Mouse (Mus musculus): ENCODE data around the gene Izumo1r. TPM values are rescaled to one million over a fixed set of nuclear protein-coding genes. Genes with fewer than 3 reads are reported as not detected.

The Izumo1r gene
- total RNA-seq, 2 experiments from 2014 or later = not detected

DNA sequence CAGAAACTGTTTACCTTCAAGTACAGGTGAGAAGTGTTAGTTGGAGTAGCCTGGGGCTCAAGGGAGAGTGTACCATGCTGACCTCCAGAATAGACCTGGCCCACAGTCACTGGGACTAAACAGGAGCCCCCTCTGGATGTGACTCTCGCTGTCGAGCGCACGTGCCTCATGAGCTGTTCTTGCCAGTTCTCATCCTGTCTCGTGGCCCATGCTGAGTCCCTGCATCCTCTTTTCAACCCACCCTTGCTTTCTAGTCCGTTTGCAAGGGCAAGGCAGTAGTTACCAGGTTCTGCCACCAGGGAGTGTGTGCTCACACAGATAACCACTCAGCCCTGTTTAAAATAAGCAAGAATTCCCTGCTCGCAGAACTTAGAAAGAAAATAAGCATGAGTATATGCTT lies 36.8 kb downstream of the Izumo1r start:
- no peak for DNase-seq

DNA sequence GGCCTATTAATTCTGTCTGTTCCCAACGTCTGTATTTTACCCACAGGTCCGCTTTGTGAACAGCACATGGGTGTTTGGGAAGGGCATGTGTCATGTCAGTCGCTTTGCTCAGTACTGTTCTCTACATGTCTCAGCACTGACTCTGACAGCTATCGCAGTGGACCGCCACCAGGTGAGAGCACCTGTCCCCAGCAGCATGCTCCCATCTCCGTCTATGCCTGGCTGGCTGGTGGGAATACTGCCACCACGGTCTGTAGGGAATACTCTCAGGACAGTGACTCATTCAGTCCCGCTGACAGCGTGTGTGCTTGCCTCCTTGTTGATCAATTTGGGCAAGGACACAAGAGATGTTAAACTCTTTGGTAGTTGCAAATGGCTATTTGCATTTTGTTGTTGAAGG lies 39.0 kb downstream of the Izumo1r start:
- DNase-seq = no peak

DNA sequence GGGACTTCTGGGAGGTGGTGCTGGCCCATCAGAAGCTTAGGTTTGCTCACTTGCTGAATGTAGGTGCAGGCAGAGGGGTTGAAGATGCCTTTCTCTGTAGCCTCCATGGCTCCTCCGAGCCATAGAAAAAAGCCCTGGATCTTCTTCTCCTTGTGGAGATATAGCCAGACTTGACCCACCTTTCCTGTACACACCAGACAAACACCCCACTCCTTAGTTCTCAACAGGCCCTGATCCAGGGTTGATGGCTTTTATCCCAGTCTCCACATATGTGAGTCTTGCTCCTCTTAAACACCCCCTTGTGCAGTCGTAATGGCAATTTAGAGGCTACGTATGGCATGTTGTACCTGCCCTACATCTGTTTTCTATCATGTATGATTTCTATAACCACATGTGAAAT lies 40.6 kb downstream of the Izumo1r start:
- no peak for DNase-seq

DNA sequence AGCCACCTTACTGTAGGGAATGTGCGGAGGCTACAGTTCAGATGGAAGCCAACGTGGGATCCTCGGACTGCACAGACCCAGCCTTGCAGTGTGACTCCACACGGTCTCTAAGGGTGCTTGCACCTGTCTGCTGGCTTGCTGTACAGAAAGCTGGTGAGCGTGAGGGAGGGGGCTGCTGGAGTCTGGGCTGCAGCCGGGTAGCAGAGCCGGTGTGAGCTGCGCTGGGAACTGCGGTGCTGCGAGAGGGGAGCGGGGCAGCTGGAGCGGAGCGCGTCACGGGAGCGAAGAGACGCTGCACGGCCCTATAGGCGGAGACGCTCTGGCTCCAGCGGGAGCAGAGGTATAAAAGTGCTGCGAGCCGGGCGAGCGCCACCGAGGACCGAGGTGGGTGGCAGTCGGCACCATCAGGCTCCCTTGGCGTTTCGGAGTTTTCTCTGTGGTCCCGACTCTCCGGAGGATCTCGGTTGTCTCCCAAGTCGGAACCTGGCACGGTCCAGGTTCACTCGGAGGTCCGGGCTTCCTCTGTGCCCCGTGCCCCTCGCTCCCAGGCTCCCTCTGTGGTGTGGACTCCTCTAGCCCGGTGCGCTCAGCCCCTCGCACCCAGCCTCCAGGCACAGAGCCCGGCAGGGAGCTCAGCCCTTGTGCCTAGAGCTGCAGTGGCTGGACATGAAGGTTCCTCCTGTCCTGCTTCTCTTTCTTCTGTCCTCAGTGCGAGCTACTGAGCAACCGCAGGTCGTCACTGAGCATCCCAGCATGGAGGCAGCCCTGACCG lies 43.7 kb downstream of the Izumo1r start, which contains the start of gene Gpr83:
Gene Gpr83 (plus strand): TSS at position 343 of the 772 bp plus-strand sequence.
- no peak for DNase-seq

DNA sequence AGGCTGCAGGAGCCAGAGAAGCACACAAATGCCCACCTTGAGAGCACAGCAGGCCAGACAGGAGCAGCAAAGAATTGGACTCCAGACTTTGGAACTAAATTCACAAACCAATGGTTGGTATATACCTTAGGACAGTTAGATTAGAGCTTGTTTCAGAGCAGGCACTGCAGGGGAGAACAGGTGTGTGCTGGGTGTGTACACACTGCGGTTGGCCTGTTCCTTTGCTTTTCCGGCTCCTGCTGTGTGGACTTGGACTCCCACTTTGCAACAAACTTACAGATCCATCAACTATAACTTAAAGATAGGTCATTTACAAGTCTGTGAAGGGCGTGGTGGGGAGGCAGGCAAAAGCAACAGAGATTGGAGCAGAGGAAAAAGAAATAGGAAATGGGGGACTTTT lies 45.0 kb downstream of the Izumo1r start:
- no peak for DNase-seq

DNA sequence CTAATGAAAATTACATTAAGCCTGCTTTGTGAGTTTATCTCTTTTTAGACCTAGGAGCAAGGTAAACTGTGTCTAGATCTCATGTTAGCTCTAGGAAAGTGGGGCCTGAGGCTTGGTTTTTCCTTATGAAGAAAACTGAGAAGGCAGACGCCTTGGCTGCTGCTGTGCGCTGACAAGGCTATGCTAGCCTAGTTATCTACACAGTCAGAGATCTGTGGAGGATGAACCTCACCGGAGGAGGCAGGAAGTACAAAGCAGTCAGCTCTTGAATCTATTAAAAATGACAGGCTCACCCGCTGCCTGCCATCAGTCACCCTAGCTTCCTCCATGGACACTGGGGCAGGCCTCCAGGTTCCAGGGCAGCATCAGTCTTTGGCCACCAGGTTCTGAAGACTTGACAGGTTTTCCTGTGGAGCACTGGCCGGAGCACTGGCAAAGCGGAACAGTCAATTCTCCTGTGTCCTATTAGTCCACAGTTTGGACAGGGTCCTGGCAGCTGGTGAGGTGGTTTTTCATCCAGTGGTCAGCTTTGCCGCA lies 45.5 kb downstream of the Izumo1r start:
- no peak for DNase-seq

DNA sequence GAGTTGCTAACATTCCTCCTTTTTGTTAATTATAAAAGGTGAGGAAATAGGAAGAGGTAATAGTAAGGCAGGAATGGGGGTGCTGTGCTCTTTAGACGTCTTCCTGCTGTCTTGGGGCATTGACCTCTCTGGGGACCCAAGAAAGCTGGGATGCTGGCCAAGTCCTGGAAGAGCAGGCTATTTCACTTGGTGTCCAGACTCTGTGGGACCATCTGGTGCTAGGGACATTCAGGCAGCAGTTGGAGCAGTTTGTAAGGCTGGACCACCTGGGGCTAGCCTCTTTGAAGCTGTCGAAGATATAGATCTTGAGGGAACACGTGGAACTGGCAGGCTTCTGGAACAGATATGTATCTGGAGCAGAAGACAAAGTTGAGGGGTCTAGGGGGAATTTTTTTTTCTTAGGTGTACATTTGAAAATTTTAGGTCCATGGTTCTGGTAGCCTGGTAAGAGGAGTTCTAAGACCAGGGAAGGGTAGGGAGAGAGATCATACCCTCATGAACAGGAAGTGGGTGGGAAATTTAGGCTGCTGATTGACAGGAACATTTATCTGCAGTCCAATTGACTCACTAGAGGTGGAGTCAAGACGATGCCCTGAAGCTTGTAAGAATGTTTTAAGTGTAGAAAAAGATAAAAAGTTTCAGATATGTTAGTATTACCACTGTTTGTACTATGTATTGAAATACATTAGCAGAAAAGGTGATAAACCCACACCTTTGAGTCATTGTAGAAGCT lies 46.7 kb downstream of the Izumo1r start:
- no peak for DNase-seq

DNA sequence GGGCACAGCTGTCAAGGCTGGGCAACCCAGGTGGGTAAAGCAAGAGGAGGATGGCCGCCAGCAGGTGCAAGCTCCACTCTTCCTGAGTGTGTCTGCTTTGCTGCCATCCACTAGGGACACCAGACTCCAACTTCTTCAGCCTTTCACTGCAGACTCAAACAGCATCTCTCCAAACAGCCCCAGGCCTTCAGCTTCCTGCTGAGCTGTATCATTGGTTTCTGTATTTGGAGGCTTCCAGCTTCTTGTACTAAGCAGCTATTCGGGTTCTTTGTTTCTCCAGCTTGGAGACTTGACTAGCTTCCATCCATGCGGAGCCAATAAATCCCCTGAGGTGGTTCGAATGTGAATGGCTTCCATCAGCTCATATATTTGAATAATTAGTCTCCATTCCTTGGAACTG lies 49.2 kb downstream of the Izumo1r start:
- DNase-seq = no peak

DNA sequence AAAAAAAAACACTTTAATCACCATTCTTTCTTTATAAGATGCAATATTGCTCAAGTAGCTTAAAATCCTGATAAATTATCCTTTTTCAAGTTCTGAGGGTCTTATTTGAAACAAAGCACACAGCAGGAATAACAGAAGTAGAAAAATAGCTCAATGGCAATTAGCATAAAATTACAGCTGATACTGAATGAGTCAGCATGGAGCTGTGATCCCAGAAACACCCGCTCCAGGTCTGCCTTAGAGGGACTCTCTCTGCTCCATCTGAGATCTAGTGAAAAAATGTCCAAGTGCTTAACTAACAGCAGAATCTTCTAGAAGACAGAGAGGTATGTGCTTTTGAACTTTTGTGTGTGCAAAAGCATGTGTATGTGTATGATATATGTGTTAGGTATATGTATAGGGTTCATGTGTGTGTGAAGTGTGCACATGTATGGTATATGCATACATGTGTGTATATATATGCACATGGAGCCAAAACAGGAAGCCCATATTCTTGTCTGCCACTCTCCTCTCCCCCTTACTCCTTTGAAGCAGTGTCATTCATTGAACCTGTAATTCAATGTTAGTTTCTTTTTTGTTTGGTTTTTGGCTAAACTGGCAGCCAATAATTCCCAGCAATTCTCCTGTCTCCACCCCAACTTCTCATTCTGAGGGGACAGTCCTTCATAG lies 55.3 kb downstream of the Izumo1r start:
- DNase-seq = no peak

DNA sequence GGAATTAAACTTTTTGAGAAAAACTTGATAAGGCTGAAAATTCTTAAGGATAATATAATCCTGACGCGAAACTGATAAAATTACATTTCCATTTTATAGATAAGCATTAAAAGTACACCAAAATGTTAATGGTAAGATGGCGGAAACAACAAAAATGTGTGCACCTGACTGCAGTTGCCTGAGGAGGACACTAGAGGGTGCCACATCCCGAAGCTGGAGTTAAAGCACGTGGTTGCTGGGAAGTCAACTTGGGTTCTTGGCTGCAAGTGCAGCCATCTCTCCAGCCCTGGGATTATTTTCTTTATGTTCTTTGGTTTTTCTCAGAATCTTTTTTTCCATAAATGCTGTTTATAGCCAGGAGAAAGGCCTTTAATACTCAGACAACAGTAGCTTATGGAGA lies 57.3 kb downstream of the Izumo1r start:
- no peak for DNase-seq

DNA sequence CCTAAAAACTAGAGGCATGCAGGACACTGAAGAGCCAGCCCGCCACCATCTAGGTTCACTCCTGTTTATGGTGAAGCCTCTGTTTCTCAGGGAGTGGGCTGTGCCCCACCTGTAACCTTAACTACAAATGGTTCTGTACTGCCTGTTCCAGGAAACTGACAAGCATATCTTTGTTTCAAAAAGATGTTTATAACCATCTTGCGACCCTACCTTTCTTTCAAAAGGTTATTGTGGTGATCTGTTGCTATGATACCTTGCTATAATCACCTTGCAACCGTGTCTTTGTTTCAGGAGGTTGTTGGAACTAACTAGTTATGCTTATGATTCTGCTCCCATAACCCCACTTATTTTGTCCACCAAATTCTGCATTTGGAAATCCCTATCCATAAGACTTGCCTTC lies 59.8 kb downstream of the Izumo1r start:
- DNase-seq = no peak

DNA sequence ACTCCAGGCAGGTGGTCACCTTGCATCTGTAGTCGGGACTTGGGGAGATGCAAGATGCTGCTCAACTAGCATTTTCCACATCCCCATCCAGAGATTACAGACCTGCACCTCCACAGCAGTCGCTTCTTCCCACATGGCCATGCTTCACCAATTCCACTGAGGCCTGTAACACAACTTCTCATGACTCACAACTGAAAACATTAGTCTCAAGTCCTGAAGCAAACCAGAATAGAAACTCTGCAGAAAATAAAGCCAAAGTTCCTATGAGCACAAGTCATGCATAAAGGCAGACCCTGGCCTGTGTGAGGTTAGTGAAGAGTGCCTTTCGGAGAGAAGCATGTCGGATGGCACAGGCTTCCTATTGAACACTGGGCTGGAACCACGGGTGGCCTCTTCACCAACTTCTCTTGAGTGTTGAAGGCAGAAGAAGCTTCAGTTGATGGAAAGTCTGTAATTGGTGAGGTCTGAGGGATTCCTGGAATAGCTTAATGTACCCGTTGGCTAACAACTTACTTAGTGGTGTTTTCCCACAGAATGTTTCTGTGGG lies 60.4 kb downstream of the Izumo1r start:
- DNase-seq = no peak

DNA sequence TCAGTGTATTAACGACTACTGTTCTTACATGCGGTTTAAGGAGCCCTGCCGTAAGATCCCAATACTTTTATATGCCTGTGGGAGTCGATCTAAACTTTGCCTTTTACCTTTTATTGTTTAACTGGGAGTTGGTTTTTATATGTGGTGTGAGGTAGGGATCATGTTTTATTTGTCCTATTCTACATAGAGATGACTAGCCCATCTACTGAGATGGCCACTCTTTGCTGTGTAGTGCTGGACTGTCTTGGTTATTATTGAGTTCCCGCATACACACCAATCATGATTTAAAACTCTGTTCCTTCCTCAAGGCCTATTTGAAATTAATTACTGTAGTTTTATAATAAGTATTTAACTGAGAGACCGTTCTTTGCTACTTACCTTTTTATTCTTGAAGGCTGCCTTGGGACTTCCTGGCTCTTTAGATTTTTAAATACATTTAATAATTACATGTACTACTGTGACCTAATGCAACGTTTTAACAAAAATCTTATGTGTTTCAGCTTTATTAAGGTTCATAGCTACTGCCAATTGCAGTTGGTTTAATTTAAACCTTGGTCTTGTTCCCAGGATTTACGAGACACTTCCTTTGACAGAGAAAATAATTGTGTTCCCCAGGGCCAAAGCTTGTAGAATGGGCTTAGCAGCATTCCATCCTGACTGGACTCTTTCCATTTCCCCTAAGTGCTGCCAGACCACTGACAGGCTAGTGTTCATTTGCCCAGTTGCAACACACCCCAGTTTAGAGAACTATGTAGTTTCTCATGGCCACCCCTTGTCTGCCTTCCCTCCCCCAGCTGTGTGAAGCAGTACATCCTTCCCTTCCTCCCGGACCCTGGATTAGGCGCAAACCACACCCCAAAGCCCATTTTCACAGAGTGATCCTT lies 61.6 kb downstream of the Izumo1r start:
- DNase-seq = peak; percentile 19

DNA sequence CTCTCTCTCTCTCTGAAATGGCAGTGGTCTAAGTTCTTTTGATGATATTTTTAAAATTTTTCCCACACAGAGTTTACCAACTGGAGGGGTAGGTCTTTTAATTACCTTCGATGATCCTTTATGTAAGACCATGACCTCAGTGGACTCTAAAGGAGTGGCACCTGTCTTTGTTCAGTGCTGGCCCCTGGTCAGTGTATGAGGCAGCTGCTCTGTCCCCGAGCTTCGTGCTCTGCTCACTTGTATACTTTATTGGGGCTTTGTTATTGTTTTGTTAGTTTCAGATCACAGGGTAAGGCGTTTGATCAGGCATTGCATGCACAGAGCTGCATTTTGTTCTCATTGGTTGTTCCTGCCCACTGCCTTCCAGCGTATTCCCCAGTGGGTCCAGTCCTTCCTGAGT lies 63.8 kb downstream of the Izumo1r start:
- no peak for DNase-seq

DNA sequence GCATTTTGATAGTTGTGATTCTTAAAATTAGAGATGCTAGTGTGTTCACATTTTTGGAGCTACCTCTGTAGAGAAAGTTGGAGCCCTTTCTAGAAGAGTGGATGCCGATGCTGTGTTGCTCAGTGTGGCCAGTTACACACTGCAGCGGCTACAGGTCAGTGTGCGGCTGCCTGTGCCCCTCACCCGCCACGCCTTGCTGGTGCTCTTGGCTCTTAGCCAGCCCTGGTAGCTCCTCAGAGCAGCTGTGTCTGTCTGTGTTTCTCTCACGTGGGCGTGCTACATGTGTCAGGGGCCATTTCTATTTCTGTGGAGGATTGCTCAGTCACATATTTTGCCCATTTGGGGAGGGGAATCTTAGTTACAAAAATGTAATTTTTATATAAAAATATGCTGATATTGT lies 64.2 kb downstream of the Izumo1r start:
- DNase-seq = no peak

Other genes starting within 250 kb of the Izumo1r start
- not detected for gene Piwil4, start 163.2 kb downstream of the Izumo1r start, total RNA-seq (2021)
- under 1 TPM; 0.15 to 0.35 TPM for gene Fut4, start 151.6 kb downstream of the Izumo1r start, total RNA-seq (2021)
- not detected for gene 1700012B09Rik, start 132.9 kb downstream of the Izumo1r start, total RNA-seq (2021)
- 1 to 10 TPM; 7.4 to 8.8 TPM for gene Mre11a, start 119.3 kb downstream of the Izumo1r start, total RNA-seq (2021)
- gene Ankrd49, start 119.1 kb downstream of the Izumo1r start, total RNA-seq (2021) = 1 to 10 TPM; 6.0 to 8.5 TPM
- not detected for gene Gpr83, start 43.7 kb downstream of the Izumo1r start, total RNA-seq (2021)
- gene Panx1, start 141.5 kb upstream of the Izumo1r start, total RNA-seq (2021) = 10 to 100 TPM; 36.8 to 41.0 TPM
- under 1 TPM; 0.27 to 0.74 TPM for gene Hephl1, start 208.2 kb upstream of the Izumo1r start, total RNA-seq (2021)